Mouse (Mus musculus): ENCODE measurements at regions not wholly inside any gene's neighbourhood (a gene's known extent, or its start where the extent isn't known, plus 50 kb on each side); places are given as distances from the start of the nearest gene placed in this dataset.

- no peak for TF ChIP-seq USF1 (IDR thresholded peaks at IDR 0.05; ENCODE audit: low read depth, low read length)
- no peak for TF ChIP-seq RAD21 (IDR thresholded peaks at IDR 0.05; ENCODE audit: low read depth, low read length)
- no peak for TF ChIP-seq CTCF (conservative IDR thresholded peaks at IDR 0.05 in 1 of 2, IDR thresholded peaks at IDR 0.05 in 1 of 2; ENCODE audit: low read depth in 2 of 2, low read length in 2 of 2)
- no peak for TF ChIP-seq ETS1 (conservative IDR thresholded peaks at IDR 0.05; ENCODE audit: low read depth, low read length)
- no peak for TF ChIP-seq SMC3 (IDR thresholded peaks at IDR 0.05; ENCODE audit: low read depth, low read length)
- TF ChIP-seq POLR2A (IDR thresholded peaks at IDR 0.05; ENCODE audit: low read depth, low read length): no peak
- no peak for TF ChIP-seq EP300 (IDR thresholded peaks at IDR 0.05; ENCODE audit: low read length)
- no peak for TF ChIP-seq GABPA (IDR thresholded peaks at IDR 0.05; ENCODE audit: insufficient replicate concordance, low read depth, low read length)
- TF ChIP-seq TCF12 (IDR thresholded peaks at IDR 0.05; ENCODE audit: low read depth, low read length): no peak
- no peak for TF ChIP-seq ZC3H11A (IDR thresholded peaks at IDR 0.05; ENCODE audit: low read depth, low read length)
- TF ChIP-seq CHD1 (IDR thresholded peaks at IDR 0.05; ENCODE audit: low read depth, low read length): no peak
- no peak for TF ChIP-seq ELF1 (IDR thresholded peaks at IDR 0.05; ENCODE audit: low read depth, low read length)
These were observed 422.7 kb upstream of the Gje1 start for GRCm38 (mm10) chr10:15140703-15141102.
